Mouse (Mus musculus): ENCODE data around the gene Pla2g3.

The Pla2g3 gene

DNA sequence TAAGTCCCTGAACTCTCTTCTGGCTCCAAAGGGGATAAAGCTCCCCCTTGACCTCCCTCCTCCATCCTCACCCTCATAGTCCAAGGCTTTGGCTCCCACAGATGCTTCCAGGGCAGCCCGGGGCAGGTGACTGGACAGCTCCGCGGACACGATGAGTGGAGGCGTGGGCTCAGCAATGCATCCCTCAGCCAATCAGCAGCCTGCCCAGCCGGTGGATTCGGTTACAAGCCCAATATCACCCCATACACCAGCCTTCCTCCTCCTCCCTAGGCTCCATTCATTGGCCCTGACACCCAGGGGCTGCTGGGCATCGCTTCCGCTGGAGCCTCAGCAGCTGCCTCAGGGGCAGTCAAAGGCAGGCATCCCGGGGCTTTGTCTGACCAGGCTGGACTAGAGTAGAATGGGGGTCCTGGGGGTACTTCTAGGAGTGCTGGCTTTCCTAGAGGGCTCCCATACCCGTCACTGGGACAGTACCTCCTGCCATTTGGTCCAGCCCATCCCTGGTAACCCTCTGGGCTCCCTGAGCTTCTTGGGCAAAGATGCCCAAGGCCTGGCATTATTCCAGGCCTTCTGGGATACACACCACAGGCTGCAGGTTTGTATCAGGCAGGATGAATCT is at the start of gene Pla2g3:
Gene Pla2g3 (plus strand): TSS at position 333 of the 619 bp plus-strand sequence.
- no peak for DNase-seq

DNA sequence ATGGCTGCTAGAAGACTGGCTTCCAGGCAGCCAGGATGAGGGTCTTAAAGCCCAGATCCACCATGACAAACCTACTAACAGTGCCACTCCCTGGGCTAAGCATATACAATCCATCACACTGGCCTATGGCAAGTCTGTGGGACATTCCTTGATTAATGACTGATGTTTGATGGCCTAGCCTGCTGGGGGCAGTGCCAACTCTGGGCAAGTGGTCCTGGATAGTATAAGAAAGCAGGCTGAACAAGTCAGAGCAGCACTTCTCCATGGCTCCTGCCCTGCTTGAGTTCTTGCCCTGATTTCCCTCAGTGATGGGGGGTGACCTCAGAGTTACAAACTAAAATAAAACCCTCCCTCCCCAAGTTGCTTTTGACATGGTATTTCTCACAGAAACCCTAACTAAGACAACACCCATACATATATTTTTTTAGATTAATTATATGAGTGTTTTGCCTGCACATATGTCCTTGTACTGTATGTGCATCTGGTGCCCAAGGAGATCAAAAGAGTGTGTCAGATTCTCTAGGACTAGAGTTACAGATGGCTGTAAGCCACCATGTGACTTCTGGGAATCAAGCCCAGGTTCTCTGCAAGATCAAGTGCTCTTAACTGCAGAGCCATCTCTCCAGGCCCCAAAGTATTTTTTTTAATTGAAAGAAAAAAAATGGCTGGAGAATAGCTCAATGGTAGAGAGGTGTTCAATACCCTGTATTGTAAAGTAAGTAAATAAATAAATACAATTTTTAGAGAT is 46.2 kb upstream of the Pla2g3 start:
- no peak for DNase-seq

DNA sequence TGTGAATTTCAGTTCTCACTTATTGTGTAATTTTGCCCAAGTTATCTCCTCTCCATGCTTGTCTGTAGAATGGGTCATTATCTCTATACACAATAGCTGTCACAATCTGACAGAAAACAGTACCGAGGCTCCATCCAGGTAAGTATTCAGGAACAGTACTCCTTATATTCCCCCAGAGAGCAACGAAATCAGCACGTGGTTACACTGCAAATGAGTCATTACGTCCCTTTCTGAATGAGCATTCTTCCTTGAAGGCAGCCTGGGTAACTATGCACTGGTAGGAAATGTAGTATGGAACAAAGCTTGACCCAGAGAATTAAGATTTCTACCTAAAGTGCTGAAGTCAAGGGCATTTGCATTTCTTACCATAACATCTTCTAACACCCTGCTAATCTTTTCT is 45.4 kb upstream of the Pla2g3 start:
- DNase-seq: no peak

DNA sequence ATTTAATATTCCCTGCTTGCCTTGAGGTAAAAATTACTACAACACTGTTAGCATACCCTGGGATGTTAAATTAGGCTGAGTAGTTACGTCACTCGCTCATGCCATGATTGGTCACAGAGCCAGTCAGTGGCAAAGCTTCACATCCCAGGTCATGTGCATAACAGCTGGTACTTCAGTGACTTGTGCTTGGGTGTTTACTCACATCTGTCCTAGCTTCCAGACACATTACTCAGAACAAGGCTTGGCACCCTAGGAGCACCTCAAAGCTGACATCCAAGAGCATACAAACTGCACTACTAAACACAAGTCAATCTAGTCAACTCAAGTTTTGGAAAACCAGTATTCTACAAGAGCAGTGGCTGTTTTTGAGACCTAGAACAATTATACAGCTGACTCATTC is 45.0 kb upstream of the Pla2g3 start:
- DNase-seq: no peak

DNA sequence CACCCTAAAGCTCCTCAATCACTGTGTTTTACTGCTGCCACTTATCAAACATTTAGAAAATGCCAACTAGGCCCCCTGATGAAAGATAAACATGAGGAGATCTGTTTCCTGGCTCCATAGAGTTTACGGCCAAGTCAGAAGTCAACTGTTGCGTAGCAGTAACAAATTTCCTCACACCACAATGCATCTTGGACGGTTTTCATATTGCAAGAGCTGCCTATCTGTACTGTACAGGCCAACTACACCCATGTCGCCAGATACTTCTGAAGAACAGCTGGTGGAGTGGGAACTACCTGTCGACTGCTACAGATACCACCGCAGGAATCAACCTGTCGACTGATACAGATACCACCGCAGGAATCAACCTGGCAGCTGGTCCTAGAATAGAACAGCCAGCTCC is 43.2 kb upstream of the Pla2g3 start:
- DNase-seq: no peak

DNA sequence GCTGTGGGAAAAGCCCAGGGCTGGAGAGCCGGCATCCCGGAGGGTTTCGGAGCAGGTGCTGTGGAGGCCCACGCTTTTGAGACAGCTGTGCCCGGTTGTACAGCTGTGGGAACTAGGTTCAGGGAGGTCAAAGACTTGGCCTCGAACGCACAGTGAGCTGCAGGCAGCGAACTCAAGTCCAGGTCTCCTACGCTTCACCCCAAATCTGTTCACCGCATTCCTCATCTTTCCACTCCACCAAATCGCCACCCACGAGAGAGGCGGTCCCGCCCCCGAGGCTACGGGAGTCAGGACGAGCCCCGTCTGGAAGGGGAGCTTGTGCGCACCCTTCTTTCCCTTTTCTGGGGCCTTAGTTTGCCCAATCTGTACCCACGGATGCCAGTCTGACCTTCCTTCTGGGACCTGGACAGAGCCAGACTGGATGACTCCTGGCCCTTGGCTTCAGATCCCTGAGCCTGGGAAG is 36.4 kb upstream of the Pla2g3 start:
- DNase-seq: no peak

DNA sequence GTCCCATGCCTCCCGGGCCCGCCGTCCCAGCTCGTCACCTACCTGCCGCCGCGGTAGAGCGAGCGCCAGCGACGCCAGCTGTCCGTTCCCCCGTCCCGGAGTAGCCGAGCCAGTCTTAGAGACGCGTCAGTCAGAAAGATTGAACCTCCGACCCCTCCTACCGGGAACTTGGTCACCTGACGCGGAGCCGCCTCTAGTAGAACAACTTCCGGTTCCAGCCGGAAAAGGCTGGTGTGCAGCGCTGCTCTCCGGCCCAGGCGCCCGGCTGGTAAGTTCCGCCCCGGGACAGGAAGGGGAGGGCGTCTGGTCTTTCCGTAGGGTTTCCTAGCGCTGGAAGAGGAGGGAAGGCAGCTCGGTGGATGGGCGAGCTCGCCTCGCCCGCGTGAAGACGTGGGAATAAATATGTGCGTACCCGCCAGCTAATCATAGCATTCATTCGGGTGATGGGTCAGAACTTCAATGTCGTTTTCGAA is 35.9 kb upstream of the Pla2g3 start, which contains the start of gene Rnf185:
Gene Rnf185 (minus strand): TSS at position 197 of the 473 bp plus-strand sequence.
- peak; percentile 88 to 92 for DNase-seq

DNA sequence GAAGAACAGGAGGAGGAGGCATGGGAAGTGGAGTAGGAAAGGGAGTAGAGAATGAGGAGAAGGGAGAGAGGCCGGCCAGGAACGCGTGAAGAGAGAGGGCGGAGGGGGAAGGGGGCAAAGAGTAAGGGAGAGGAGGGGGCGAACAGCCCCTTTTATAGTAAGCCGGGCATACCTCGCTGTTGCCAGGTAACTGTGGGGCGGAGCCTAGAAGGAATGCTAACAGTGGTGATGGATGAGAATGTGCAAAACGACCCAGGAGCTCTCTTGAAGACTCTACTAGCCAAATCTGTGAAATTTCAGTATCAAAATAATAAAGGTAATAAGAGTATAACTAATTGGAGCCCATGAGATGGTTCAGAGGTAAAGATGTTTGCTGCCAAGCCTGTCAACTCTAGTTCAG is 35.3 kb upstream of the Pla2g3 start:
- peak in 1 of 2 experiments; percentile 29 for DNase-seq

DNA sequence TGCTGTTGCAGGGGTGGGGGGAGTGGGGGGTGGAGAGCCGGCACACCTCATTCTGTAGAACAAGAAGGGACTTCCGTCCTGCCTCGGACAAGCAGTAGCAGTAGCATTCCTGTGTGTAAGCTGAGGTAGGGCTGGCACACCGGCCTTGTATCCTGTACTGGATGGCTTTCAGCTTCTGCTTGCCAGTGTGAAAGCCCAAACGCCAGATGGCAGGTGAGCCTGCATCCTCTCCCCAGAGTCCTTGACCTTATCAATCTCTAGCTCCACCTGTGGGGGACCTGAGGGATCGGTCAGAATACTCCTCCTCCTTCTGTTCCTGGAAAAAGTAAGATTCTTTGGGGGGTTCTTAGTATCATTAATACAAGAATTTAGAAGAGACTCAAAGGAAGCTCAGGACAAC is 34.6 kb upstream of the Pla2g3 start:
- peak in 1 of 2 experiments; percentile 24 for DNase-seq

DNA sequence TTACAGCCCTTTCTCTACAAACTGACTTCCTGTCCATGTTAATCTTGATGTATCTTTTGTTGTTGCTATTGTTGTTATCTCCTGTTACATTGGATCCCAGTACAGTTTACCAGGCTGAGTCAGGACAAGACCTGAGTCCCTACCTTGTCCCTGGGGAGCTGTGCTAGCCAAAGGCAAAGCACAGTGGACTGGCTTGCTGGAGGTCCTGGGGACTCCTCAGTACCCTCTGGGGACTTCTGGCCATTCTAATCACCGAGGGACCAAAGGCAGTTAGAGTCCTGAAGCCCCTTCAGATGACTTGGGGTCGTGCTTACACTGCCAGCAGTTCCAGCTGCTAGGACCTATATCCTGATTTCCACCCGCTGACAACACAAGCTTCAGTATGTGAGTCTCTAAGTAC is 33.6 kb upstream of the Pla2g3 start:
- DNase-seq: no peak

DNA sequence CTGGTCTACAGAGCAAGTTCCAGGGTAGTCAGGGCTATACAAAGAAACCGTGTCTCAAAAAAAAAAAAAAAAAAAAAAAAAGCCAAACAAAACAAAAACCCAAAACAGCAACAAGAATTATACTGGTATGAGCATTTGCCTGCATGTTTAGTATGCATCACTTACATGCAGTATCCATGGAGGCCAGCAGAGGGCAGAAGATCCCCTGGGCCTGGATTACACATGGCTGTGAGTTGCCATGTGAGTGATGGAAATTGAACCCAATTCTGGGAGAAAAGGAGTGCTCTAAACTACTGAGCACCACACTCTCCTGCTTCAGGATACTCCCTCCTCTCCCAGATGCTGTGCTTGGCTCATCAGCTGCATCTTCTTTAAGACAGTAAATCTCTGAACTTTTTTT is 31.7 kb upstream of the Pla2g3 start:
- DNase-seq: peak; percentile 61 to 67

DNA sequence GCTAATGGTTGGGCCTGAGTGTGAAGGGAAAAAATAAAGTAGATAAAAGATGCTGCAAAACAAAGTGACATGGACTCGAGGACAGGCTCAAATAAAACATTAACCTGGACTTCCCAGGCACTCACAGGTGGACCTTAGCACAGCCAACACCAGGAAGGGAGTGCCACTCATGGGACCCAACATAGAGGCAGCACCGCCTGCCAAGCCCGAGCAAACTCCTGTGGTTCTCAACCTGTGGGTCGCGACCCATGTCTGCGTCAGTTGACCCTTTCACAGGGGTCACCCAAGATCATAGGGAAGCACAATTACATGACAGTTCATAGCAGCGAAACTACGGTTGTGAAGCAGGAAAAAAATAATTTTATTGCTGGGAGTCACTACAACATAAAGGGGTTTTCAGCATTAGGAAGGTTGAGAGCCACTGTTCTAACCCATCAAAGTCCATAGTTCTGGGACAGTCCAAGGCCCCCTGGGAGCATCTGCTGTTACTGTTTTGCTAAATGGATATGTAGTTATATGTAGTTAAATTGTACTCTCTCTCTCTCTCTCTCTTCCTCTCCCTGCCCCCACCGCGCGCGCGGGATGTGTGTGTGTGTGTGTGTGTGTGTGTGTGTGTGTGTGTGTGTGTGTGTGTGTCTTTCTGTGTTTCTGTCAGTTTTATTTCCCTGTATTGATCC is 29.5 kb upstream of the Pla2g3 start:
- no peak for DNase-seq

DNA sequence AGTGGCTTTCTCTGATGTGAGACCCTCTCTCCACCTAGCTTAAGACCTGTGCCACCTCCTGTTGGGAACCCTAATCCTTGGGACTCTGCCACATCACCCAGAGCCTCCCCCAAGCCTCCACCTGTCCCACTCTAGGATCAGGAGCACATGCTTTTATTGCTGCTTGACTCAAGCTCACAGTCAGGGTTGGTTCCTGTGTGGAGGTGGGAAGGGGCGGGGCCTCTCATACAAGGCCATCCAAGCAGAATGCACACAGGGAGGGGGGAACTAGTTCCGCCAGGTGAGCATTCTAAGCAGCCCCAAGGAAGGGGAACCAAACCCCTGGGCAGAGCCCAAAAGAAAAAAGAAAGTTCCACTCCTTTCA is 29.0 kb upstream of the Pla2g3 start:
- DNase-seq: no peak

DNA sequence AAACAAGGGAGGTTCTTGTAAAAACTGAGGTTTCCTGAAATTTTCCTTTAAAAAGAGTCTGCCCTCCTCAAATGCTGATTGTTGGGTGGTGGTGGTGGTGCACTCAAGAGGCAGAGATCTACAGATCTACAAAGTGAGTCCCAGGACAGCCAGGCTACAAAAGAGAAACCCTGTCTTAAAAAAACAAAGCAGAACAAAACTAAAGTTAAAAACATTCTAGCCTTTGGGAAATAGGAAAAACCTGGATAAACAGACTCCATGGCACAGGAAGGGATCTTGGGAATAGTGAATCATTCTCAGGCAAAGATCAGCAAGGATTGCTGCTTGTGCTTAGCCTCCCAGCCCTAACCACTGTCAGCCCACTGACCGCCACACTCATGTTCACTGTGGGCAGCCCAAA is 25.2 kb upstream of the Pla2g3 start:
- DNase-seq: no peak

DNA sequence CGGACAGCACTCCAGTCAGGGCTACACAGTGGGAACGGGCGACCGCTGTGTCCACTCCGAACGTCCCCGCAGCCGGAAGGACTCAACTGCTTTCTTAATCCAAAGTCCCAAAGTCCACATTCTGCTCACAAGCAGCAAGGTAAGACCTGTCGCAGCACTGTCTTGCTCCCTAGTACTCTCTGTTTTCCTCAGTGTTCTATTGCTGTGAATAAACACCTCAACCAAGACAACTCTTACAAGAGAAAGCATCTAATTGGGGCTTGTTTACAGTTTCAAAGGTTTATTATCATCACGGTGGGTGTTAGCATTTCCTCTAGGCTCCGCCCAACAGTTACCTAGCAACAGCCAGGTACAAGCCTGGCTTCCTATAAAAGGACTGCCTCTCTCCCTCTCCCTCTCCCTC is 16.6 kb upstream of the Pla2g3 start:
- no peak for DNase-seq

DNA sequence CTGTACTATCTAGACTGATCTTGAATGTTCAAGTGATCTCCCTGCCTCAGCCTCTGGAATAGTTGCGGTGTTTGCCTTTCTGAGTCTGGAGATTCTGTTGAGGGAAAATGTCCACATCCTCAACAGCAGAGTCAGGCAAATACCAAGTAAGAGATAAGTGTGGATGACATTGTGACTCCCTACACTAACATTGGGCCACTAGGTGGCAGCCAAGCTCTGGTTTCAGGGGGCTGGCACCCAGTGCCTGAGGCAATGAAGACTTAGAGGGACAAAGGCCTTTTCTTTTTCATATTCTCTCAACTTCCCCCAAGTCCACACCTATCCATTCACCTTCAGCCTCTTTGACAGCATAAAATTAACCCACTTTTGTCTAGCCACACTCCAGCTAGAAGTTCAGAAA is 15.6 kb upstream of the Pla2g3 start:
- peak; percentile 73 to 77 for DNase-seq

DNA sequence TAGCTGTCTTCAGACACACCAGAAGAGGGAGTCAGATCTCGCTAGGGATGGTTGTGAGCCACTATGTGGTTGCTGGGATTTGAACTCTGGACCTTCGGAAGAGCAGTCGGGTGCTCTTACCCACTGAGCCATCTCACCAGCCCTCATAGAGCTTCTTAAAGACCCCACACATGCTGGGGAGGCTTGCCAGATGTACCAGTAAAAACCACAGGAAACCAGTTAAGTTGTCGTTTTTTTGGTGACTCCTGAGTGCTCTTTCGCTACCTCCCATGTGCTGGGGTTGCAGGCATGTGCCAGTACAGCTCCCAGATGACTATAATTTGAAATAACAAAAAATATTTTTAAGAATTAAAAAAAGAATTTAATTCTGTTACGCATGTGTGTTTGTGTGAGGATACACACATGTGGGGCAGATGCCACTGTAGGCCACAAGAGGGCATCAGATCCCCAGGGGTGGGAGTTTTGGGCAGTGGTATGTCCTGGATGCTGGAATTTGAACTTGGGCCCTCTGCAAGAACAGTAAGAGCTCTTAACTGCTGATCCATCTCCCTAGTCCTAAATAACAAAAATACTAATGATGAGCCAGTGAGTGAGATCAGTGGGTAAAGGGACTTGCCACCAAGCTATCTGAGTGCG is 13.5 kb upstream of the Pla2g3 start:
- no peak for DNase-seq

DNA sequence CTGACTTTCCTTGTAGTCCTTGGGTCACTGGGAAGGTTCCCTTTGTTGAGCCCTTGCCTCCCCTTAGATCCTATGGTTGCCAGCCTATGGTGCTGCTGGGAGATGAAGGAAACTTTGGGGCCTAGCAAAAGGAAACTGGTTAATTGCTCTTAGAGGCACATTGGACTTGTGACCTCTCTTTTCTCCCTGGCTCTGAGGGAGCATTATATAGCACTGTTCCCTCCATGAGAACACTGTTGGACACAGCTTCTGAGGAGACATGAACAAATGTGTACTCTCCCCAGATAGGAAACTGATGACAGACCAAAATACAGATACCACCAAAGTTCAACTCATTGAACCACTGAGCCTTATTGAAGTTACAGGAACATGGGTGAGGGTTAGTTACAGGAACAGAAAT is 12.6 kb upstream of the Pla2g3 start:
- DNase-seq: no peak

DNA sequence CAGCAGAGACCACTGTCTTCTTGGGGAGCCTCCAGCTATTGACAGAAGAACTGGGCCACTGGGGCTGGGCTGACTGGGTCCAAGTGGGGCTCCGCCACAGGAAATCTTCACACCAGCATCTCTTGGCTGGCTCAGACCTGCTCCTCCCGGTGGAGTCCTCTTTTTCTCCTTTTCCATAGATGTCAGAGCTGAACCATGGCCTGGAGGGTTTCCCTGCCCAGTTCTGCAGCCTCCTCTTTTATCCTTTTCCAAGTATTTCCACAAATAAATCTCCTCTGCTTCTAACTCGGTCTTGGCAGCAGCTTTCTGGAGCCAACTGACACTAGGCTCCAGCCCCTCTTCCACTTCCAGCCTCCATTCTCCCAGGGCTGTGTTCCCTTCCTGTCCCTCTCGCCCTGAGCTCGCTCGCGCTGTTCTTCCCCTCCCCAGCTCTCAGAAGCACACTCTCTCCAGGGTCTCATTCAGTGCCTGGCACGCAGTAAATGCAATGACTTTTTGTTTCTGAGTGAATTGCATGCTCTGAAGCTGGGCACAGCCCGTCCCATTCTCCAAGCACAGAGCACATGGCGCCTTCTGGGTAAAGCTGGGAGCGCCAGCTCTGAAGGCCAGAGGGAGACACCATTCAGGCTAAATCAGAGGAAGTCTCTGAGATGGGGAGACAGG is 4.0 kb upstream of the Pla2g3 start:
- no peak for DNase-seq

DNA sequence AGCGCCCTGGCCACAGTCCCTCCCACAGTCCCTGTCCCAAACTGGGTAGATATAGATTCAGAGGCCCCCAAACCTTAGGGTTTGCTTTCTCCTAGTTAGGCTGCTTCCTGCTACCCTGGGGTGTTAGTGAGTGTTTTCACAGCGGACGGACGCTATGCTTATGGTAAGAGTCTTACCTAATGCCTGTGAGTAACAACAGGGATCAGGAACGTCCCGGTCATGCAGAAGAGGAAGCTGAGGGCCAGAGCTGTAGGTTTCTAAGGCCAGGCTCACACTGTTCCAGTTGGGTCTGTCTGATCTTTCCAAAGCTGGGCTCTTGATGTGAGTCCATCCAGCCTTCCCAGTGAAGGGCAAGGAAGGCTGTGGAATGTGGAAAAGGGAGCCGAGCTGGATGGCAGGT is 1.7 kb upstream of the Pla2g3 start:
- no peak for DNase-seq

DNA sequence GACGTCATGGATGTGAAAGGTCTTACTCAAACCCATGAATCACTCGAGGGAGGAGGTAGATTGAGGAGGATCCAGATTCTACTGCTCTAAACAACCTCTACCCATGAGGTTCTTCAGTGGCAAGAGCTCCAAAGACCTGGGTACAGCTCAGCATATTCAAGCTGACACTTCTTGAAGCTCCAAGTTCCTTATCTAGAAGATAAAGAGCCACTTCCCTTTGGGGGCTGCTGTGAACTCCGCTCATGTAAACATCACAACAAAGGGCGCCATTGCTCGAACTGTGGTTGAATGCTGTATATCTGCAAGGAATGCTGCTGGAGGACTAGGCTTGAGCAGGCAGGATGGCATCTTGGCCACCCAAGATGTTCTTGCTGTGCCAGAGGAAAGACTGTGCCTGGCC is 952 bp downstream of the Pla2g3 start:
- DNase-seq: no peak

DNA sequence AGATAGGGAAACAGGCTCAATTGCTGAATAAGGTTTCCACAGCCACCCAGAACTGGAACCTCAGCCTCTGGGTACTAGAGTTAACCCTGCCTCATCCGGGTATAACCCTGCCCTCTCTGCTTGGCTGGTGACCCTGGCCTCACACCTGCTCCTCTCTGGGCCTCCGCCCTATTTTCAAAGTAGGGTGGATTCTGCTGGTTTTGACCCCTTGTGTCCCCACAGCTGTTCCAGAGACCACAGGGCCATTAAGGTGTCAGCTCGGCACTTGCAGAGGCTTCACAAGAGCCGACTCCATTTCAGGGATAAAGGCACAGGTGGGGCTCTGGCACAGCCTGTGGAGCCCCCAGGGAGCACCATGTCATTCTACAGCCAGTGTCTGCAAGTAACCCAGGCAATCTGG is 4.7 kb downstream of the Pla2g3 start:
- no peak for DNase-seq

DNA sequence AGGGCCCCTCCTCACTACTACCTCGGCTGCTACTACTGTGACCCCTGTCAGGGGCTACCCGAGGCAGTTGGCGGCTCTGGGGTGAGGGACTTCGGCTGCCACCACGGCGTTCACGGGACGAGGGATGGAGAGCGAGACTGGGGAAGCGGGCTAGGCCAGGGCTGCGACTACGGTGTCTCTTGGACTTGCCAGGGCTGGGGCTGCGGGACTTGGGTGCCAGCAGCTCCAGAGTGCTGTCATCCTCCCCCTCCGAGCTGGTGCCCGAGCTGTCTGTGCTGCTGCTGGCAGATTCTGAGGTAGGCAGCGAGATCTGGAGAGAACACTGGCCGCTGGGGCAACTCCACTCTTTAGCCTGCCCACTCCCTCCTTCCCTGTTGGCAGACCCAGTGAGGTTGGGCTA is 6.8 kb downstream of the Pla2g3 start:
- DNase-seq: no peak
